Mouse (Mus musculus) adipocyte (in vitro differentiated cells): ENCODE results near the gene Col6a4.
A peak's percentile ranks its signal among the peaks of the same experiment; 100 is the strongest.

Experiments
- DNase-seq: peaks from one replicate; pipeline ENCODE4 v3.0.0-alpha.2; 2016; ENCODE audit warnings: low spot score

Gene Col6a4

DNA sequence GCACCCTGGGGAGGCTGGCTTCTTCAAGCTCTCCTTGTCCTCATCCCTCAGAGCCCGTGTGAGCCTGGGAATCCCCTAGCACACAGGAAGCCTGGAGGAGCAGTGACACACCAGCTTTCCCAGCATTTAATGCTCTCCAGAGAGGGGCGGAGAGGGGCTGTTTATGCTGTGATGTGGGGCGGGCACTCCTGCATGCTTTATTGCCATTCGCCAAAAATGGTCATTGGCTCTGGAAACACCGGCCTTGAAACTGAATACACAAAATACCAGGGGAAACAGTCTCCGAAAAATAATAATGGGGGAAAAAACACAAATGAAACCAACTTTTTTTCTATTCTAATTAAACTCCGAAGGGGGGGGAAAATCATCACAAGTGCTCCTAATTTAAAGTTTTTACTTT is at the start of gene Col6a4:
Col6a4 (minus strand) TSS at position 101 of the 400 bp plus-strand sequence.
- DNase-seq, result no peak

DNA sequence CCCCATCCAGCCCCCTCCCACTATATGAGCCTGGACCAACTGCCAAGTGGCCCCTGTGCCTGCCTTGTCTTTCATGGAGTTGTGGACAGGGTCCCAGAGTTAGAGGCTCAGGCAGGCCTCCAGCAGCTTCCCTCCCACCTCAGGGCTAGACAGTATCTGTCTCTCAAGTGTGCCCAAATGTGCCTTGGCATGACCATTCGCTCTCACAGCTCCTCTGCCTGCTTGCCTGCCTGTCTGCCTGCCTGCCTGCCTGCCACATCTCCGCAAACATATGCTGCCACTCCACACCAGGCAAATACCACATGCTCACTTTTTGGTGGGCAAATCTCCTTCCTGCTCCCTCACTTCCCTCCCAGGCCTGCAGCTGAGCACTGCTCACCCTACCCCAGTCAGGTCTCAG is 49.0 kb upstream of the Col6a4 start:
- DNase-seq, result no peak

DNA sequence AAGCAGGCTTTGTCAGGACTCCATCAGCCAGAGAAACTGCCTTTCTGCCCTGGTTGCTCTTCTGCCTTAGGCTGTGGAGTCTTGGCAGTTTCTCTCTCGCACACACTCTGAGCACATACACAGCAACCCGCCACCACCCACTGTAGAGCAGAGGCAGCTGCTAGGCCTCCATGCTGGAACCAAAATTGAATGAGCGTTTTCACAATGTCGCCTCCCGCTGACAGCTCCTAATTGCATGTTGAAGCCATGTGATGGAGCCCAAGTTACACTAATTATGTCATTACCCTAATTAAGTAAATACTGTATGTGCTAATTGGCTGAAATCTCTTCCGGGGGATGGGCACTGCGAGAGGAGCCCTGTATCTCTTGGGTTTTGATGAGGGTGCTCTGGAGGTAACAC is 47.6 kb upstream of the Col6a4 start:
- no peak for DNase-seq

DNA sequence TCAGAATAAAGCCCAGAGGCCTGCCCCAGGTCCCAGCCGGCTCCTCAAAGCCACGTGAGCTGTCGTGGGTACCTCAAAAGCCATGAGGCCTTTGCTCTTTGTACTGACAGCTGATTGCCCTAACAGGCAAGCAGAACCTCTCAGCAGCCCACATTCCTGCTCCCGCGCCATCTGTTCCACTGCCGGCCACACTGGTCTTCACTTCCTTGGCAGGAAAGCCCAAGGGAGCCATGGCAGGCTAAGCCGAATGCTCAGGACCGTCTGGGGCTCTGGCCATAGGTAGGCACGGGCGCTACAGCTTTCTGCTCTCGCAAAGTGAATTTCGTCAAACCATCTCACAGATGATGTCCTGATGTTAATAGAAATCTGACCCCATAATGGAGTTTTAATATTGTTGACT is 45.4 kb upstream of the Col6a4 start:
- DNase-seq, result no peak

DNA sequence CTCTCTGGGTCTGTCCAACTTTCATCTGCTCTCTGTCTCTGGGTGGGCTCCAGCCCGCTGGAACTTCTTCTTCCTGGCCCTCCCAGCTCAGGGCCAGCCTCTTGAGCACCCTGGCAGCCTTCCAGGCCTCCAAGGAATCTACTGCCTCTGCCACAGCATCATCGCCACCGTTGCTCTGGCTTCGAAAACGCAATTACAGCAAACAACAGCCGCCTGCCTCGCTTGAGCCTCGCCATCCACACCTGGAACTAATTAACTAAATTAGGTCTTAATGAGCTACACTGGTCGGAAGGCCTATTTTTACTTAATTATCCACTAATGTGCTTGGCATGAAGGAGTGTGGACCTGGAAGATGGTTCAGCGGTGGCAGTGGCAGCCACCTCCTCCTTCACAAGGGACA is 43.2 kb upstream of the Col6a4 start:
- no peak for DNase-seq

DNA sequence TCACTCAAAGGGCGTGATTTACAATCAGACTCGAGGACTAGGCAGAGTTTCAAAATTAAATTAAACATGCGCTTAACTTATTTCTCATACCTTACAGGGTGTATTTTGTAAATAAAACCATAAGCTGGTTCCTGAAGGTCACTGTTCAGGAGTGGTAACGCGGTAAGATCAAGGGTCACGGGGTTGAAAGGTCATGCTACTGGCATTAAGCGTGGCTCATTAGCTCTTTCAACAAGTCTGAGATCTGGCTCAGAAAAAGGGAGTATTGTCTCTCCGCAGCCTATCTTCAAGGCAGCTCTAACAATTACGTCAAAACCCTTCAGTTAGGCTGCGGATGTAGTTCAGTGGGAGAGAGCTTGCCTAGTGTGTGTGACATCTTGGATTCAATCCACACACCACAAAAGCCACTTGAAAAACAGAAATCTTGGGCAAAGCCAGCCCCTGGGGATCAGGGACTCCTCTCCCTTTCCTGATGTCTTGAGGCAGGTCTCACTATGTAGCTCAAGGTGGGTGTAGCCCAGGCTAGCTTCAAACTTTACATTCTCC is 41.2 kb upstream of the Col6a4 start:
- DNase-seq, result no peak

DNA sequence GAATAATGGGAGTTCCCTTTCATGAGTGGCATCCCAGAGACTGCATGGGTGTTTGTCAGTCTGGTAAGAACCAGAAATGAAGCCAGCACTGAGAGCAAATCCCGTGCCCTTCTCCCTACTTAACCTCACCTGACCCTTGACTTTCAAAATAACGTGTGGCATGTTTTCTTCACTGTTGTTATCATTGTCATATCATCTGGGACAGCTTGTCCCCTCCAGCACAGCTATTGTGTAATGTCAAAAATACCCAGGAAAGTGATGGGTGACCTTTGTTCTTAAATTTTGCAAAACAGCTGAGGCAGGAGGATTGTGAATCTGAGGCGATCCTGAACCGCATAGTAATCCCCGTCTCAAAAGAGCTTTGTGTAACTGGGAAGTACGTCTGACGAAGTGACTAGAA is 33.7 kb upstream of the Col6a4 start:
- DNase-seq, result no peak

DNA sequence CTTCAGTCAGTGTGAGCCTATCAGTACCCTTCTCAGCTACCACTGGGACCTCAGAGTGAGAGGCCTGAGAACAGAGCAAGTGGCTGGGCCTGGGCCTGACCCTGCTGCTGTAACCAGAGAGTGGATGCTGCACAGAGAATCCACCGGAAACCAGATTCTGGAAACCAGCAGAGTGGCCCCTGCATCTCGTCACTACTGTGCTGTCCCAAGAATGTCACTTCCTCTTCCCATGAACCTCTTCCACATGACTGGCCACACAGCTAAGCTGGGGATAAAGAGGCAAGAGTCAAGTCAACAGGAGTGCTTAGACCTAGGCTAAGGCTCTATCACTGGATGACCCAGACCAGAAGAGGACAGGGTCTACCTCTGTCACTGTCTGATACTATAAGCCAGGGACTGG is 32.5 kb upstream of the Col6a4 start:
- DNase-seq, result no peak

DNA sequence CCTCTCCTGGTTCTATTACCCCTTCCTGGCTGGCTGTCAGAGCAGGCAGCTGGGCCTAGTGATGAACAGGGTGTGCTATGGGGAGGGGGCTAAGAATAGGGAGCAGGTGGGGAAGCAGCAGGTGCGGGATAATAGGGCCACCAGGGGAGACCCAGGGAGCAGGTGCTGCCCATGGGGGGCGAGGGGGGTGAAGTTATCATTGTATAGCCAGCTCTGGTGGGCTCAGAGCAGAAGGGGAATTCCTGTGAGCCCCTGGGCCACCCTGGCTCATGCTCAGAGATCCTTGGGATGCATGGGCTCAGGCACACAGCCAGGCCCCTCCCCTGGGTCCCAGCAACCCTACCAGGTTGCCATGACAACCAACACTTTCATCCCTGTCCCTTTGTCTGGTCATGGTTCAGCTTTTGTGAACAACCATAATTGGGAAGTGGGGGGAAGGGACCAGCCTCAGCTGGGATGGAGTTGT is 30.2 kb upstream of the Col6a4 start:
- no peak for DNase-seq

DNA sequence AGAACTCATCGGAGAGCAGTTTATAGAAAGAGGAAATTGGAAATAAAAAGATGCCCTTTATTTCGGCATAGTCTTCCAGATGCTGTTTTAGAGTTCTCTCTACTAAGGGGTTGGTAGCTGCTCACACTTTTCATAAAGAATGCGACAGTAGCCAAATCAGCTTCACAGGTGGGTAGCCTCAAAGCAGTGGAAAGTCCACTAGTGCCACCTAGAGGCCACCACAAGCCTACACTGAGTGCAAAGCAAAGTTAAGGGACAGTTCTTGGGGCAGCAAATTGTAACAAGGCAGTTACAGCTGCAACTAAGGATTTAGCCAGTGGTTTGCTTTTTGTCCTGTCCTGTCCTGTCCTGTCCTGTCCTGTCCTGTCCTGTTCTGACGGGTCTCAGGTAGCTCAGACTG is 27.0 kb upstream of the Col6a4 start:
- no peak for DNase-seq

DNA sequence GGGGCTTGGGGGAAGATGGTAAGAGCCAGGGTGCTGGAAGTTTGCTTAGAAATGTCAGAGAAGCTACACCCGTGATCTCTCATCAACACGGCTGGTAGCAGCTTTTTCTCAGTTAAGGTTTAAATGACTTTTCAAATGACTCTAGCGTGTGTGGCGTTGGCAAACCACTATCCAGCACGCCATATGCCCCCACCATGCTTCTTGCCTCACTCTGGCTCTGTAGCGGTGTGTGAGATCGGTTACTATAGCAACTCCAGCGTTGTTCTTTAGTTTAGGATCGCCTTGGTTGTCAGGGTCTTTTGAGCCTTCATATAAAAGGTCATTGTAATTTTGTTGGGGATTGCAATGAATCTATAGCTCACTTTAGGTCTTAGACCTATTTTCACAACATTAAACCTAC is 22.5 kb upstream of the Col6a4 start:
- DNase-seq, result no peak

DNA sequence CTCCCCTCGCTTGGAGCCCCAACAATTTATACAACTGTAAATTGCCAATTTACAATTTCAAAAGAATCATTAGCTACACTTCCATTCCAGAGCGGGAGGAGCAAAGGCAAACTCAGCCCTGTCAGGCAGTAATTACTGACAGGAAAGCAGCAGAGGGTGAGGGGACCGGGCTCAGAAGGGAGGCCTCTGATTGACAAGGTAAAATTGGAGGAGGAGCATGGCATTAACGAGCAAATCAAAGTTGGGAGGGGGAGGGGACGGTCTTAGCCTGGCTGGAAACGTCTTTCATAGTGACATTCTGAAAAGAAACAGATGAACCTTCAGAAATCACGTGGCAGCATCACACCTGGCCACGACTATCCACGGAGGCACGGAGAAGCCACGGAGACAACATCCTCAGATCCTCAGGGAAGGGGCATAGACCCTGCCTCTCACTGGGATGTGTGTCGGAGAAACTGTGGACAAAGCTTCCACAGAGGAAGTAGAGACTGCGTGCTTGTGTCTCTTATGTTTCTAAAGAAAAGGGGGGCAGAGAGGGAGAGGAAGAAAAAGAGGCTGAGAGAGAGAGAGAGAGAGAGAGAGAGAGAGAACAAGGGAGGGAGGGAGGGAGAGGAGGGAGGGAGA is 19.3 kb upstream of the Col6a4 start:
- DNase-seq, result no peak

DNA sequence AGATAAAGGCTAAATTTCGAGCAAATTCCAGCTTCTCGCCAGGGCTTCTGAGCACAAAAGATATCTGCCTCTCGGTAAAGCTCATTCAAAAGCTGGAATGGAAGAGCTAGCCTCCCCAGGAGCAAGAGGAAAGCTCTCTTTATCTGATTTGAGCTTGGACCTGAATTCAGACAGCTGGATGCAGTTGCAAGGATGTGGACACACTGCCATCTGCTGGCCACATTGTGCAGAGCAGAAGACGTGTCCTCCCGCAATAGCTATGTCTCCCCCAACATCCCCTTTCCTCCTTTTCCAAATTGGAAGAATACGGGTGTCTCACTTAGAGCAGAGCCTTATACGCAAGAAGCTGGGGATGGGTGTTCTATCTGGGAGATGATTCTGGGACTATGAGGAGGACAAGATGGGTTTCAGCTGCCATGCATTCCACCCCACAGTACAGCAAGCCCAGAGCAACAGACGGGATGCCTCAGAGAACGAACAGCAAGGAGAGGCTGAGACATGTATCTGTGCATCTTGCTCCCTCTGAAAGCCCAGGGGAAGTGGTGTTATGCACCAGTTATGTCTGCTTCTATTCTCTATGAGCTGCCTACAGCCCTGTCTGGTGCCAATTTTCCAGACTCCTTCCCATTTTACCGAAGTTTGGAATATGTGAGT is 16.3 kb upstream of the Col6a4 start:
- DNase-seq, result peak; percentile 70

DNA sequence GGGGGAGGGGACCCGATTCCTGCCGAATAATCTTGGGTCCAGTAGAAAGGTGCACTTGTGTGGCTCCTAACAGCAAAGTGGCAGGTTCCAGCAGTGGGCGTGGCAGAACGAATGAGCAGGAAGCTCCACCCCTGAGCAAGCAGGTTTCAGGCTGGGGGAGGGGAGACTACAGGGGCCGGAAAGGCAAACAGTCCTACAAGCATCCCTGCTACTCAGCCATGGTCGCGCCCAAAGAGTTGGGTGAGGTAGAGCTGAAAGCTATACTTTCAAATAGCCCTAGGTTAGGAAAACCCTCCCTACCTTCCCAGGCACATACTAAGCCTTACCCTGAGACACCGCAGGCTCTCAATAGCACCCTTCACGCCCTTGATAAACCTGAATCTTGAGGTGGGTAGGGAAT is 9.7 kb upstream of the Col6a4 start:
- no peak for DNase-seq

DNA sequence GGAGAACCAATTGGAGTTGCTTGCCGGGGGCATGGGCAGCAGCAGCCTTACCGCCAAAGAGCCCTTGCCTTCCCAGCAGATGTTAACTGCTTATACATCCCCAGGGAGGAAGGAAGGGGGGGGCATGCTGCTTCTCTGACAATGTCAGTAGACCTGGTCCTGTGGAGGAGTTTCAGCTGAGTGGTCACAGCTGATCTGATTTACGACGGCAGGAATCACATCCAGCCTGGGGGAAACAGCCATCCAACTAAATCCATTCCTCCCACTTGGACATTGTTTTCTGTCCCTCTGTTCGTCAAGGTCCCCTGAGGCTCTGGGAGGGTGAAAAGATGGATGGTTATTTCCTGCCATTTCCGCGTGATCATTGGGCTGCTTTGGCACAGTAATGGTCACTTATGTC is 7.8 kb upstream of the Col6a4 start:
- DNase-seq, result no peak

DNA sequence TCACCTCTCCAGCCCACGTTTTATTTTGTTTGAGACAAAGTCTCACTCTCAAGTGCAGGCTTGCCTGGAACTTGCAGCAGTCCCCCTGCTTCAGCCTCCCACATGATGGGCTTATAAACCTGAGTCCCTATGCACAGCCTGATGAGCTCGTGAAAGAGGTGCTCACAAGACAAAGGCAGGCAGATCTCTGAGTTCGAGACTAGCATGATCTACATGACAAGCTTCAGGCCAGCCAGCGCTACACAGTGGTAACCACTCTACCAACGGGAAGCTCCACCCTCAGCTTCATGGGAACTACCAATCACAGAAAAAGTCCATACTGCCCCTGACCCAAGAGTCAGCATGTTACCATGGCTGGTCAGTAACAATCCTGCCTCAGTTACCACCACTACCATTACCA is 4.6 kb upstream of the Col6a4 start:
- DNase-seq, result no peak

DNA sequence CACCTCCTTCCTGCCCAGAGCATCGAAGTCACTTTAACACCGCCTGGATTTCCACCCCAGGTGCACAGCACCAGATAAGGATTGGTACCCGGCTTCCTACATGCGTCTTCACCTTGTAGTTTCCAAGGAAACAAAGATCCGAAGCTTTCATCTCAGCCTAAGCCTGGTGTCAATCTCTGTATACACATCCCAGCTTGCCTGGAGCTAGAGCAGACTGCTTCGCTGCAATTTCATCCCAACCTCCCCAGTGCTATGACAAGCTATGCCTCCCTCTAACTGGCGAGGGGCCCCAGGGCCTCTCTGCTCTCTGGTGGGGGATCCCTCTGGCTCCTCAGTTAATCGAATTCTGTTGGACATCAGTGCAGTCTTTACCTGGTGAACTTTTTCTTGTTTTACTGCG is 3.7 kb upstream of the Col6a4 start:
- no peak for DNase-seq

DNA sequence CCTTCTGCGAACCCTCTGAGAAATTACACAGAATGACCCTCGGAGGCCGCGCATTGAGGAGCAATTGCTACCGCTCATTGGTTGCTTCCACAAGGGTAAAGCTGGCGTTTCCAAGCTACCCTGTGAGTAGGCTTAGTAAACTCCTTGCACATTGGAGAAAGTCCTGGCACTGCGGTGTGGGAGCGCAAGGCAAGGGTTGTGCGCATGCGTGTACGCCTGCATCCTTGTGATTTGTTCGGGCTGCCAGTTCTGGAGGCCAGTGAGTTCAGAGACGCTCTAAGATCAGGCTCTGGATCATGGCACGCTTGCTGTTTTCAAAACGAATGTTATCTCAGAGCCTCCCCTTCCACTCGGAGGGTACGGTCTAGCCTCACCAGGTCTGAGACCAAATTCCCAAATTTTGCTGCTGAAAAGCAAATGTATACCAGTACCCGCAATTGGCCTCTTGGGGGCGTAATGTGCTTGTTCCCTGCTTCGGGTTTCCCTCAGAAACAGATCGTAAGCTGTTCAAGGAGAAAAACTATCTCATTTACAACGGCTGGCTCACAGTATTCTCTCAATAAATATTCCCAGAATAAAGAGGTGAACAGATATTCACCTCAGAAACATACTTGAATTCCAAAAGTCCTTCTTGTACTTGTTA is 2.9 kb upstream of the Col6a4 start:
- no peak for DNase-seq

DNA sequence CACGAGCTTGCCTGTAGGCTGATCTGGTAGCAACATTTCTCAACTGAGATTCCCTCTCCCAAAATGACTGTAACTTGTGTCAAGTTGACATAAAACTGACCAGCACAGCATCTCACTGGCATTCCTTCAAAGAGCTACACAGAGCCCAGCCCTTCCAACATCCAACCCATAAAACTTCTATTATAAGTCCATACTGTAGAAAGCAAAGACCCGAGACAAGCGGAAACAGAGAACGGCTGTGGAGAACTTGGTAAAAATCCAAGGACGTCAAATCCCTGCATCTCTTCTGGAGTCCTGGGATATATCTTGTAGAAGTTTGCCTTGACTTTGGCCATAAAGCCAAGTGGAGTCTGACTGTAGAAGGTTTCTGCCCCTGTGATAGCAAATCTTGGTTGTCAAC is 15.1 kb downstream of the Col6a4 start:
- no peak for DNase-seq

DNA sequence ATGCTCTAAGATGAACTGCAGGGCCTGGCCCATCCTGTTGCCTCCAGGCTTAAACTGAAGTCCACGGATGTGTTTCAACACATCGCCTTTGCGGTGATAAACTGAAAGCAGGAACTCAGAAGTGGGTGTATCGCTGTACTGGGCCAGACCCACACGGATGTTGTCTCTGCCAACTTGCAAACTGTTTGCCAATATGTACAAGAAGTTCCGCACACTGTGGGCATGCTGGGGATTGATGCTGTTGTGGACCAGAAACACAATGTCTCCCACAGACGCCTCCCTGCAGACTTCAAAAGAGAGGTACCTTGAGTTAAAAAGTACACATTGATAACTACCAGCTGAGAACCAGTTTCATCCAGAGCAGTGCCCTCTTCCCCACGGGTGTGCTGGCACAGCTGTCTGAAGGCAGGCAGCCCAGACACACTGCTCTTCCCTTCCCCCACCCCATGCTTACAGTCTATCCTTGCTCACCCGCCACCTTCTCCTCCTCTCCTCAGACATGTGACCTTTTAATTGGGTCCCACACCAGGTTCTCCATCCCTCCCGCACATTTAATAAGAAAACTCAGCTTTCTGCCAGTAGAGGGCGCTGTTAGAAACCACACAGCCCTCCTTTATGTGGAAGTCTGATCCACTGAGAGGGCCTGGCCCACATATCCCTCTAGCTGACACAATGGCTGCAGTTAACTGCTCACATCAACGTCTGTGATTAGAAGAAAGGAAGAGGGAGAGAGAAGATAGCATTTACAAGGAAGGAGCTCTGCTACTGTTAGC is 16.1 kb downstream of the Col6a4 start:
- no peak for DNase-seq

DNA sequence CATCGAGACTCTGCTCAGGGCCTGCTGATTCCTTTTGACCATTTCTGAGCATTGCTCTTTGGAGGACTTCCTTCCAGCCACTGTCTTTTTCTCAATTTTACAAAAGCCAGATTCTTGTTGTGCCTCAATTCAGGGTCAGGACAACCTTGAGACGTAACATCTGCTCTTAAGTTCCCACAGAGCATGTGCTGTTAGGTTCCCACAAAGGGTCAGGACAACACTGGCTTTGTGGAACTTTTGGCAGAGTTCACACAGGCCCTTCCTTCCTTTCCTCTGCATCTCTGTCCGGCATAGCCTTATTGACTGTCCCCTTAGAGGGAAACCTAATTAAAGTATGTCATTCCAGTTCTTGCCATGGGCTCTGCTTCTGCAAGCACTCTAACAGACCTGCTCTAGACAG is 18.6 kb downstream of the Col6a4 start:
- no peak for DNase-seq

DNA sequence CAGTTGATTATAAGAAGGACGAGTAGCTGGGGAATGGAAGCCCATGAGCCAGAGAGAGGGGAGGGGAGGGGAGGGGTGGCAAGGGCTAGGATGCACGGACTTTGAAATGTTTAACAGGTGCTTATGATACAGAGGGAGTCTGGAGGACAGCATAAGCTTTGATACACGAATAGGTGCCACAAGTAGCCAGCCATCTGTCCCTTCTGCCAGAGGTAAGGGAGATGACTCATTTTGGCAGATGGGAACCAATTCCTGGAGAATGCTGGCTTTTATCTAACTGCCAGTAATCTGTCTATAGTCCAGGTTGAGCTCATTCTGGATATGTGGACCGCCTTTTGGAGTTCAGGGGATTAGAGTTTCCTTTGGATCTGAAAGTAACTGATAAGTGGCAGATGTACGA is 20.3 kb downstream of the Col6a4 start:
- no peak for DNase-seq

DNA sequence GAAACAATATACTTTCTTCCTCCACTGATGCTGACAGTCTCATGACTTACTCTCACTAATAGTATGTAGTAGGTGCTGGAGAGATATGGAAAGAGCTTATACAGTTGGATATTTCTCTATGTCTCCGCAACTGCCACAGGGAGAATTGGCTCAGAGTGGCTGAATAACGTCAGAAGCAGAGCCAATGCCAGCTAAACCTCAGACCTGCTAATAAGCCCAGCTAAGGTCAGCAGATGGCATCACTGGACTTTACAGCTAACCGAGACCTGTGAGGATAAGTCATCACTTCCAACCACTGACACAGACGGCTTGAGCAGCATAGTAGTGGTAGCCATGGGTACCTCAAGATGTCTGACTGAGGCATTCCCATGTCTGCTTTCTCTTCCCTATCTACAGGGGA is 22.6 kb downstream of the Col6a4 start:
- no peak for DNase-seq
